Mouse (Mus musculus) cerebellum, adult 2 months (tissue): ENCODE measurements around the gene Tmco1.

Source experiments
- CTCF ChIP-seq: fragments of 200-500 bp; IDR thresholded peaks from 2 replicates; pipeline ENCODE4 v1.5.1; 2011; ENCODE audit warnings: low read depth, mild to moderate bottlenecking, control low read depth, low read length, moderate library complexity, borderline replicate concordance; ENCODE audit not compliant: insufficient read depth
- POLR2A ChIP-seq: fragments of 200-500 bp; IDR thresholded peaks from 2 replicates; pipeline ENCODE4 v1.6.1; 2011; ENCODE audit warnings: low read length, control low read depth, borderline replicate concordance; ENCODE audit not compliant: insufficient read depth

- TF ChIP-seq CTCF (no peak), POLR2A (no peak)
These were observed 46.4 kb upstream of the Tmco1 start for GRCm38 (mm10) chr1:167261750-167262149.
